Mouse (Mus musculus) cerebellum, adult 9-11 months (tissue): Measurements from ENCODE around the gene Hif1an.

ENCODE experiments used
- DNase-seq: peaks from one replicate; pipeline ENCODE4 v3.0.0; 2022

The Hif1an gene

DNA sequence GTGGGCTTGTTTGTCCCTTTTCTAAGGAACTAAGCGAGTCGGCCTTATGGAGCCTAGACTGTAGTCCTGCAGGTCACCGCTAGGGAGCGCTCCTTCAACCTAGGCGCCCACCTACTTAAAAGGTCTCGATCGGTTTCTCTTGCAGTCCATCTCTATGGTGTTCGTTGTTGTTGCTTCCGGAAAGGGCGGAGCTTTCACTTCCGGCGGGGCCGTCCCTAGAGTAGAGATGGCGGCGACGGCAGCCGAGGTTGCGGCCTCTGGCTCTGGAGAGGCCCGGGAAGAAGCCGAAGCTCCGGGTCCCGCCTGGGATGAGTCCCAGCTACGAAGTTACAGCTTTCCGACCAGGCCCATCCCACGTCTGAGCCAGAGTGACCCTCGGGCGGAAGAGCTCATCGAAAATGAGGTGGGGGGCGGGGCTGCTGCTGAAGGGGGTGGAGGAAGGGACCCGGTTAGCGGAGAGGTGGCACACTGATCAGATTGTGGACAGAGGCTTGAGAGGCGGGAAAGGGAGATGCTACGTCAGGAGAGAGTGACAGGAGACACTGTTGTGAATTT, at the start of gene Hif1an:
TSS of gene Hif1an (plus strand) at position 199 of the 555 bp plus-strand sequence.
- peak; percentile 95 for DNase-seq

- no peak for DNase-seq
Observed at GRCm38 (mm10) chr19:44513054-44513833, 49.4 kb upstream of the Hif1an start.

DNA sequence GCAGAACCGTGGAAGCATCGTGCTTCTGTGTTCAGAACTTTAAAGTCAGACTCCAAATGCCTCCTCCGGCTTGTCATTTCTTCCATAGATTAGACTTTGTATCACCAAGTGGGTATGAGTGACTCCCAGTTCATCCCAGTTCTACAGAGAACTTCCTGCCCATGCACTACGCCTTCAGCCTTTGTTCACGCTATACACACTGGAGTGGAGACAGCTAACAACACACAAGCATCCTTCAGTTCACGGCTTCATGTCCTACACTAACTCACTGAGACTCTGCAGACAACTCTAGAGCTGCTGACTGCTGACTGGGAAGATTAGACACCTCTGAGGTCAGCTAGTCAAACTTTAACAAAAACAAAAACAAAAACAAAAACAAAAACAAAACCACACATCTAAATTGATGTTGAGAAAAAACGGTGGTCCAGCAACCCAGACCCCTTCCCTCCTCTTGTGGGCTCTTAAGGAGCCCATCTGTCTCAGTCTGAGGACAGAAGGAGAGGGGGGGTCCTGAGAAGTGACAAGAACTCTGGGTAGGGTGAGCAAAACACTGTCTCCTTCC, 48.6 kb upstream of the Hif1an start:
- no peak for DNase-seq

GRCm38 (mm10) chr19:44514521-44515451, 47.9 kb upstream of the Hif1an start:
- DNase-seq = no peak

DNA sequence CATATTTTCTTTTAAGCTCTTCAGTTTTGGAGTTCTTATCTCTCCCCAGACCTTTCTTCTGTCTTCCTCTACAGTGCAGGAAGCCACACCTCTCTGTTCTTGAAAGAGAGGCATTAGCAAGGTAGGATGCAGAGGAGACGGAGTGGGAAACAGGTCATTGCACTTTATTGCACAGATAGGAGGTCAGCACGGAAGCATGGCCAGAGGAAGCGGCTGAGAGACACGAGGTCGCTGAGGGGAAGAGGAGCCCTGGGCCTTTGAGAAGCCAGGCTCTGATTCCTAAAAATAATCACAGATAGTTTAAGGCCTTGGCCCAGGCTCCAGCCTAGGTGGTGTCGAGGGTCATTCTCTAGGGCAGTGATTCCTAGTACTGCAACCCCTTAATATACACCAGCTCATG, 46.9 kb upstream of the Hif1an start:
- no peak for DNase-seq

- DNase-seq = no peak
Observed at GRCm38 (mm10) chr19:44517996-44518768, 44.5 kb upstream of the Hif1an start.

- no peak for DNase-seq
Observed at GRCm38 (mm10) chr19:44519152-44519551, 43.5 kb upstream of the Hif1an start.

- DNase-seq = no peak
Observed at GRCm38 (mm10) chr19:44525551-44526205, 37.0 kb upstream of the Hif1an start.

- no peak for DNase-seq
Observed at GRCm38 (mm10) chr19:44530018-44530417, 32.6 kb upstream of the Hif1an start.

GRCm38 (mm10) chr19:44535376-44535775, 27.3 kb upstream of the Hif1an start:
- no peak for DNase-seq

GRCm38 (mm10) chr19:44537416-44537815, 25.2 kb upstream of the Hif1an start:
- DNase-seq = no peak

DNA sequence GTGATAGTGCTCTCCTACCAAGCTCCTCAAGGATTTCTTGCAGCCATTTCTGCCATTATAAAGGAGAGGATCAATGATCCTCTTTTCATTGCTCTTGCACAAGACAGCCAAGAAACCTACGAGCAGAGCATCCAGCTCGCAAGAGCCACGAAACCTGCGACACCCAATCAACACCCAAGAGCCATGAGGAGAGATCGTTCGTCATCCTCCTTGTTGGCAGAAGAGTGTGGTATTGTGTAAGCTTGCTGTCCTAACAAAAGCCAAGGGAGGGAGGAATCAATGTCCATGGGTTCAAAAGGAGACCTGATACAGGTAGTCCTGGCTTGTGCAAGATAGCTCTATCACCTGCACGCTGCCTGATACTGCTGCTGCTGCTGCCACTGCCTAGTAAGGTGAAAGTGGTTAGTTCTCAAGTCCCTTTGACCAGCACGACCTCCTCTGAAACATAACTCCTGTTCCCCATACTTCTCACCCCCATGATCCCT, 19.9 kb upstream of the Hif1an start:
- no peak for DNase-seq

DNA sequence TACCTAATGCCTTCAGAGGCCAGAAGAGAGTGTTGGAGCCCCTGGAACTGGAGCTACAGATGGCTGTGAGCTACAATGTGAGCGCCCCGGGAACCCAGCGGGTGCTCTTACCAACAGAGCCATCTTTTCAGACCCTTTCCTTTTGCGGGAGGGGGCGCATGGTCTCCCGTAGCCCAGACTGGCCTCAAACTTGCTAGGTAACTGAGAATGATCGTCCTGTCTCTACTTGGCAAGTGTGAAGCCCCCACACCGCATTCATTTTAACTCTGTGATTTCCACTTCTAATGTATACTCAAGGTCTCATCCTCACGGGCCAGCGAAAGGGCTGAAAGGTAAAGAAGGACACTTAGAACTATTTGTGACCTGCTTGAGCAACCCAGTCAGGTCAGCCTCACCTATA, 18.3 kb upstream of the Hif1an start:
- no peak for DNase-seq

DNA sequence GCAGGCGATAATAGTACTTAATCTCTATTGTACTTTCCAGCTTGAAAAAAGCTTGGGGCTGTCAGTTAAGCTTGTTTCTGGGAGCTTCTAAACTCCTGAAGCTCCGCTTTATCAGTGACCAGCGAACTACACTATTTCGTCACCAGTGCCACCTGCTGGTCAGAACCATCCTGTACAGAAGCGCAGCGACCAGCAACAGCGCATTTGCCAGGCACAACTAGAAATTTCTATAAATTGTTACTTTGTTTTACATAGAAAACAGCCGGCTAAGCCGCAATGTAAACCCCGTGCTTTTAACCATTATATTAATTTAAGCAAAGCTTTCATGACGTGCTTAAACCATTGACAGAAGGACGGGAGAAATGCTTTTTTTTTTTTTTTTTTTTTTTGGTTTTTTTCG, 17.9 kb upstream of the Hif1an start:
- DNase-seq = peak; percentile 44

GRCm38 (mm10) chr19:44545321-44546041, 17.2 kb upstream of the Hif1an start, which contains the start of gene Sec31b:
Sec31b (minus strand) TSS chr19:44545864.
- DNase-seq = peak; percentile 43

DNA sequence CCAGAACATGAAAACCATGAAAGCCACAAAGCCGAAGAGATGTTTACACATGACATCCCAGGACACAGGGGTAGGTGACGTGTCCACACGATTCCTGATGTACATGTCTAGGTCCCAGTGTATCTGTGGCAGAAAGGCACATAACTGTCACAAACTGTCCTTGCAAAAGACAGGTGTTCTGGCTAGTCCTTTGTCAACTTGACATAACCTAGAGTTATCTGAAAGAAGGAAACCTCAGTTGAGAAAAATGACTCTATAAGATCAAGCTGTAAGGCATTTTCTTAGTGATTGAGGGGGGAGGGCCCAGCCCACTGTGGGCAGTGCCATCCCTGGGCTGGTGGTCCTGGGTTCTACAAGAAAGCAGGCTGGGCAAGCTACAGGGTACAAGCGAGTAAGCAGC, 9.9 kb upstream of the Hif1an start, which contains the start of gene Gm20538:
TSS of gene Gm20538 (minus strand) at position 101 of the 400 bp plus-strand sequence.
- no peak for DNase-seq

GRCm38 (mm10) chr19:44553286-44553685, 9.4 kb upstream of the Hif1an start:
- no peak for DNase-seq

DNA sequence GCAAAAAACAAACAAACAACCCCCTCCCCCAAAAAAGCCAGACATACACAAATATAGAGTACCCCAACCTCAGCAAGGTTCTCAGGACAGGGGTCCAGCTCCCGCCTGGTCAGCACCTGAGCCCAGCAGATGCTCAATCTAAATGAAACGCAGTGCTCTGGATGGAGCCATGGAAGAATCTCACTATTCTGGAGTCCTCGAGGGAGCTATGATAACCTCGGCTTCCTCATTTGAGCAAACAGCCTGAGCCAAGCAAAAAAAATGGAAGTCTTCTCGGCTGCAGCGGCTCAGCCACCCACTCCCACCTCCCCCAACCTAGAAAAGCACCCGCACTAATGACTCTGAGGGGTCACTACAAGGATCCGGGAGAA, 8.2 kb upstream of the Hif1an start:
- DNase-seq = no peak

DNA sequence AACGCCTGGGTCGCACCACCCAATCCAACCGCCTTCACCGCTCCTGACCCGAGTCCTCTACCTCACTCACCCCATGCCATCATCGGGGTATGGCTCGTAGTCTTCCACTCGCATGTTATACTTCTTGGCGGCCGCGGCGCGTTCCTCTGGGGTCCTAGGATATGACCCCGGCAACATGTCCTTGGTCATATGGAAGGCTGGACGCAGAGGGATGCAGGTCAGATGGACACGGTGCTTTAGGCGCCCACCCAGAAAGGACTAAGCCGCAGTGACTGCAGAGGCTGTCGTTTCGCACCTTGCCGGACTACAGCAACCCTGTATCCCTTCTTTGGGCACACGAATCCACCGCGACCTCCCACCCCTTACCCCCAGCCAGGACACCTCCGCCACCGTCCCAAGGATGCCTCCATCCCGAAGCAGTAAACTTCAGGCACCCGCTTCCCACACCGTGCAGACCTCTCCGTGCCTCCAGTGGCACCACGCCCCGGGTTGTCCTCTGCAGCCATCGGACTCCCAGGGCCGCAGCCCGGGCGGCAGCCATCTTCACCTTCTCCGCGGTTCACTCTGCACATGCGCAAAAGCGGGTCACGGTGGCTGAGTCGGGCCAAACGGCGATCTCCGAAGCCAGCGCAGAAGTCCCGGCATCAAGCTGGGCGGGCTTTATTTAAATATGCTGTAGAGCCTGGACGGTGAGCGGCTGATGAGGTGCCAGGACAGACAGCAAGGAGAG, 7.6 kb upstream of the Hif1an start, which contains the start of gene Ndufb8:
TSS of gene Ndufb8 (minus strand) at position 580 of the 730 bp plus-strand sequence.
- peak; percentile 94 for DNase-seq

DNA sequence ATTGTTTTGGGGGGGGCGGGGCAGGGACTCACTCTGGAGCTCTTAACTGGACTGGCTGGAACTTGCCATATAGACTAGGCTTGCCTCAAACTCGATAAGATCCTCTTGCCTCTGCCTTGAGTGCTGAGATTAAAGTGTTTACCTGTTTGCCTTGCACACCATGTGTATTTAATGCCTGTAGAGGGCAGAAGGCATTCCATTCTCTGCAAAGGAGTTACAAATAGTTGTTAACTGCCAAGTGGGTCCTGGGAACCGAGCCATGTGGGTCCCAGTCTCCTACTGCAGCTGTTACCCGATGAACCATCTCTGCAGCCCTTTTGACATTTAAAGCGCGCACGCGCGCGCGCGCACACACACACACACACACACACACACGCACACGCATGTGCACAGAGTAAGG, 1.4 kb downstream of the Hif1an start:
- DNase-seq = no peak
